Mouse (Mus musculus): ENCODE results near the gene Ccne1. TPM values are rescaled to one million over a fixed set of nuclear protein-coding genes. Genes with fewer than 3 reads are reported as not detected.

Ccne1 gene
- polyA plus RNA-seq, 1 experiment from 2014 or later = 59.4 TPM

- H3K27ac ChIP-seq = no peak overlapping the region
- H3K9me3 ChIP-seq = no peaks in the 10 kb centered on the region
- H3K4me2 ChIP-seq (replicated peaks) = no peak overlapping the region
- no peaks in the 10 kb centered on the region for H3K36me3 ChIP-seq
- 79% methylated on average over 7 of the region's 7 CpGs for WGBS
- no peak overlapping the region for H3K4me3 ChIP-seq (replicated peaks)
- no peaks in the 10 kb centered on the region for H3K27me3 ChIP-seq (replicated peaks)
- H3K4me1 ChIP-seq (replicated peaks) = peaks cover 10% of the 10 kb centered on the region
- no peak overlapping the region for H3K9ac ChIP-seq
- ATAC-seq = no peak
These were observed 17.2 kb downstream of the Ccne1 start for GRCm38 (mm10) chr7:38089930-38090675.

GRCm38 (mm10) chr7:38088456-38088855 is 18.9 kb downstream of the Ccne1 start:
- H3K9ac ChIP-seq = no peak overlapping the region
- WGBS = 32% methylated on average over 2 of the region's 2 CpGs
- H3K27me3 ChIP-seq (replicated peaks) = no peaks in the 10 kb centered on the region
- no peaks in the 10 kb centered on the region for H3K36me3 ChIP-seq
- peaks cover 14% of the 10 kb centered on the region for H3K4me1 ChIP-seq (replicated peaks)
- H3K9me3 ChIP-seq = no peaks in the 10 kb centered on the region
- H3K27ac ChIP-seq = no peak overlapping the region
- no peak for ATAC-seq
- no peak overlapping the region for H3K4me2 ChIP-seq (replicated peaks)
- H3K4me3 ChIP-seq (replicated peaks) = no peak overlapping the region

- Histone ChIP-seq H3K4me1 (replicated peaks) (peaks cover 14% of the 10 kb centered on the region), H3K9ac (no peak overlapping the region), H3K36me3 (no peaks in the 10 kb centered on the region), H3K4me2 (replicated peaks) (no peak overlapping the region), H3K9me3 (no peaks in the 10 kb centered on the region), H3K4me3 (replicated peaks) (no peak overlapping the region), H3K27ac (no peak overlapping the region), H3K27me3 (replicated peaks) (no peaks in the 10 kb centered on the region)
- no peak for ATAC-seq
- WGBS = 81% methylated on average over 8 of the region's 8 CpGs
These were observed 19.5 kb downstream of the Ccne1 start for GRCm38 (mm10) chr7:38087856-38088255.

- no peak overlapping the region; the same call in 1 of the 2 replicates for H3K9ac ChIP-seq
- H3K4me2 ChIP-seq (replicated peaks) = peak overlapping the region; percentile 84; the same call in 1 of the 2 replicates
- H3K4me1 ChIP-seq (replicated peaks) = peaks cover 14% of the 10 kb centered on the region
- ATAC-seq = no peak
- H3K27ac ChIP-seq = peak overlapping the region; percentile 49; the same call in 1 of the 2 replicates
- H3K36me3 ChIP-seq = no peaks in the 10 kb centered on the region
- 54% methylated on average over 8 of the region's 8 CpGs for WGBS
- no peaks in the 10 kb centered on the region for H3K9me3 ChIP-seq
- H3K27me3 ChIP-seq (replicated peaks) = no peaks in the 10 kb centered on the region
- H3K4me3 ChIP-seq (replicated peaks) = no peak overlapping the region
These were observed 20.9 kb downstream of the Ccne1 start for GRCm38 (mm10) chr7:38086401-38086800.

GRCm38 (mm10) chr7:38085573-38086211 is 21.6 kb downstream of the Ccne1 start:
- Histone ChIP-seq H3K4me2 (replicated peaks) (peak overlapping the region; percentile 84), H3K4me1 (replicated peaks) (peaks cover 14% of the 10 kb centered on the region), H3K9ac (peak overlapping the region; percentile 31), H3K27me3 (replicated peaks) (no peaks in the 10 kb centered on the region), H3K4me3 (replicated peaks) (peak overlapping the region; percentile 44), H3K27ac (peak overlapping the region; percentile 49), H3K36me3 (no peaks in the 10 kb centered on the region), H3K9me3 (no peaks in the 10 kb centered on the region)
- WGBS = 1% methylated on average over 35 of the region's 35 CpGs
- ATAC-seq = peak; percentile 57

GRCm38 (mm10) chr7:38084778-38085572 is 22.4 kb downstream of the Ccne1 start:
- peak overlapping the region; percentile 84 for H3K4me2 ChIP-seq (replicated peaks)
- H3K27me3 ChIP-seq (replicated peaks) = no peaks in the 10 kb centered on the region
- H3K9ac ChIP-seq = peak overlapping the region; percentile 37
- peaks cover 14% of the 10 kb centered on the region for H3K4me1 ChIP-seq (replicated peaks)
- WGBS = under 1% methylated on average over 65 of the region's 65 CpGs
- ATAC-seq = peak; percentile 98
- H3K4me3 ChIP-seq (replicated peaks) = peak overlapping the region; percentile 44
- H3K36me3 ChIP-seq = no peaks in the 10 kb centered on the region
- no peaks in the 10 kb centered on the region for H3K9me3 ChIP-seq
- peak overlapping the region; percentile 49 for H3K27ac ChIP-seq

GRCm38 (mm10) chr7:38082971-38083370 is 24.4 kb downstream of the Ccne1 start:
- Histone ChIP-seq H3K27me3 (replicated peaks) (no peaks in the 10 kb centered on the region), H3K4me3 (replicated peaks) (no peak overlapping the region), H3K4me1 (replicated peaks) (peaks cover 14% of the 10 kb centered on the region), H3K9me3 (no peaks in the 10 kb centered on the region), H3K36me3 (no peaks in the 10 kb centered on the region), H3K4me2 (replicated peaks) (no peak overlapping the region), H3K27ac (no peak overlapping the region), H3K9ac (no peak overlapping the region)
- ATAC-seq = no peak

GRCm38 (mm10) chr7:38077189-38077588 is 30.1 kb downstream of the Ccne1 start:
- Histone ChIP-seq H3K4me2 (replicated peaks) (no peak overlapping the region), H3K4me1 (replicated peaks) (no peaks in the 10 kb centered on the region), H3K9me3 (no peaks in the 10 kb centered on the region), H3K4me3 (replicated peaks) (no peak overlapping the region), H3K36me3 (no peaks in the 10 kb centered on the region), H3K27ac (no peak overlapping the region), H3K9ac (no peak overlapping the region), H3K27me3 (replicated peaks) (no peaks in the 10 kb centered on the region)
- peak; percentile 50; the same call in 1 of the 2 replicates for ATAC-seq
- 40% methylated on average over 7 of the region's 7 CpGs for WGBS

GRCm38 (mm10) chr7:38075487-38075886 is 31.8 kb downstream of the Ccne1 start:
- WGBS = 69% methylated on average over 6 of the region's 6 CpGs
- no peak for ATAC-seq
- Histone ChIP-seq H3K27me3 (replicated peaks) (no peaks in the 10 kb centered on the region), H3K4me3 (replicated peaks) (no peak overlapping the region), H3K9me3 (no peaks in the 10 kb centered on the region), H3K27ac (no peak overlapping the region), H3K4me1 (replicated peaks) (no peaks in the 10 kb centered on the region), H3K36me3 (no peaks in the 10 kb centered on the region), H3K4me2 (replicated peaks) (no peak overlapping the region), H3K9ac (no peak overlapping the region)

- ATAC-seq = no peak
- no peaks in the 10 kb centered on the region for H3K27me3 ChIP-seq (replicated peaks)
- no peak overlapping the region for H3K27ac ChIP-seq
- H3K4me1 ChIP-seq (replicated peaks) = no peaks in the 10 kb centered on the region
- H3K4me3 ChIP-seq (replicated peaks) = no peak overlapping the region
- H3K9ac ChIP-seq = no peak overlapping the region
- H3K9me3 ChIP-seq = no peaks in the 10 kb centered on the region
- 0 out of 2 replicates have a peak overlapping the region, but pooled peaks have one; percentile 1 for H3K4me2 ChIP-seq (replicated peaks)
- H3K36me3 ChIP-seq = no peaks in the 10 kb centered on the region
- 57% methylated on average over 10 of the region's 10 CpGs for WGBS
These were observed 32.4 kb downstream of the Ccne1 start for GRCm38 (mm10) chr7:38074920-38075319.

GRCm38 (mm10) chr7:38074514-38074913 is 32.8 kb downstream of the Ccne1 start:
- Histone ChIP-seq H3K9ac (no peak overlapping the region), H3K4me2 (replicated peaks) (0 out of 2 replicates have a peak overlapping the region, but pooled peaks have one; percentile 1)
- 13% methylated on average over 14 of the region's 14 CpGs for WGBS

GRCm38 (mm10) chr7:38073782-38074181 is 33.6 kb downstream of the Ccne1 start:
- no peak overlapping the region for H3K4me3 ChIP-seq (replicated peaks)
- H3K4me2 ChIP-seq (replicated peaks) = no peak overlapping the region
- H3K36me3 ChIP-seq = no peaks in the 10 kb centered on the region
- WGBS = 19% methylated on average over 3 of the region's 3 CpGs
- H3K27ac ChIP-seq = no peak overlapping the region
- H3K9ac ChIP-seq = no peak overlapping the region
- no peaks in the 10 kb centered on the region for H3K27me3 ChIP-seq (replicated peaks)
- ATAC-seq = peak; percentile 48; the same call in 1 of the 2 replicates
- no peaks in the 10 kb centered on the region for H3K4me1 ChIP-seq (replicated peaks)
- no peaks in the 10 kb centered on the region for H3K9me3 ChIP-seq

More at GRCm38 (mm10) chr7:38074514-38074913, 32.8 kb downstream of the Ccne1 start:
- no peaks in the 10 kb centered on the region for H3K4me1 ChIP-seq (replicated peaks)
- no peak overlapping the region for H3K4me3 ChIP-seq (replicated peaks)
- H3K9me3 ChIP-seq = no peaks in the 10 kb centered on the region
- H3K27ac ChIP-seq = no peak overlapping the region
- ATAC-seq = no peak
- H3K27me3 ChIP-seq (replicated peaks) = no peaks in the 10 kb centered on the region
- no peaks in the 10 kb centered on the region for H3K36me3 ChIP-seq

Data from intestine, embryonic 15.5 days (tissue).